Mouse (Mus musculus): ENCODE measurements at regions not wholly inside any gene's neighbourhood (a gene's known extent, or its start where the extent isn't known, plus 50 kb on each side); places are given as distances from the start of the nearest gene placed in this dataset.

- no peak overlapping the region for H3K9ac ChIP-seq
- H3K4me1 ChIP-seq: no peaks in the 10 kb centered on the region
- no peak overlapping the region for H3K4me2 ChIP-seq
- no peak overlapping the region for H3K27ac ChIP-seq
- no peak for ATAC-seq (ENCODE audit: insufficient read depth, low FRiP score, low read depth)
- H3K4me3 ChIP-seq (replicated peaks): no peak overlapping the region
- no peaks in the 10 kb centered on the region for H3K27me3 ChIP-seq (replicated peaks)
- WGBS: 80% methylated on average over 1 of the region's 1 CpGs
- no peaks in the 10 kb centered on the region for H3K9me3 ChIP-seq
- no peaks in the 10 kb centered on the region for H3K36me3 ChIP-seq
Observed at GRCm38 (mm10) chr5:103304975-103305374, 93.8 kb upstream of the Mapk10 start.

GRCm38 (mm10) chr5:103302744-103303143, 91.6 kb upstream of the Mapk10 start:
- ATAC-seq (ENCODE audit: insufficient read depth, low FRiP score, low read depth): no peak
- Histone ChIP-seq H3K9ac (no peak overlapping the region), H3K27me3 (replicated peaks) (no peaks in the 10 kb centered on the region), H3K4me2 (no peak overlapping the region), H3K36me3 (no peaks in the 10 kb centered on the region), H3K27ac (no peak overlapping the region), H3K4me1 (no peaks in the 10 kb centered on the region), H3K4me3 (replicated peaks) (no peak overlapping the region), H3K9me3 (no peaks in the 10 kb centered on the region)
- 90% methylated on average over 10 of the region's 10 CpGs for WGBS

- no peaks in the 10 kb centered on the region for H3K27me3 ChIP-seq (replicated peaks)
- 49% methylated on average over 3 of the region's 3 CpGs for WGBS
- ATAC-seq (ENCODE audit: insufficient read depth, low FRiP score, low read depth): no peak
Observed at GRCm38 (mm10) chr5:103301303-103301702, 90.2 kb upstream of the Mapk10 start.

GRCm38 (mm10) chr5:103293953-103294352, 82.8 kb upstream of the Mapk10 start:
- H3K36me3 ChIP-seq: no peaks in the 10 kb centered on the region
- H3K27me3 ChIP-seq (replicated peaks): no peaks in the 10 kb centered on the region
- ATAC-seq (ENCODE audit: insufficient read depth, low FRiP score, low read depth): no peak
- H3K9me3 ChIP-seq: no peaks in the 10 kb centered on the region
- no peak overlapping the region for H3K27ac ChIP-seq
- no peaks in the 10 kb centered on the region for H3K4me1 ChIP-seq
- no peak overlapping the region for H3K9ac ChIP-seq
- no peak overlapping the region for H3K4me2 ChIP-seq
- H3K4me3 ChIP-seq (replicated peaks): no peak overlapping the region
- 63% methylated on average over 3 of the region's 3 CpGs for WGBS

More at GRCm38 (mm10) chr5:103301303-103301702, 90.2 kb upstream of the Mapk10 start:
- Histone ChIP-seq H3K9me3 (no peaks in the 10 kb centered on the region), H3K27ac (no peak overlapping the region), H3K4me1 (no peaks in the 10 kb centered on the region), H3K4me3 (replicated peaks) (no peak overlapping the region), H3K9ac (no peak overlapping the region), H3K36me3 (no peaks in the 10 kb centered on the region), H3K4me2 (no peak overlapping the region)

- no peak for ATAC-seq (ENCODE audit: insufficient read depth, low FRiP score, low read depth)
- H3K4me3 ChIP-seq (replicated peaks): no peak overlapping the region
- H3K9ac ChIP-seq: no peak overlapping the region
- H3K27me3 ChIP-seq (replicated peaks): no peaks in the 10 kb centered on the region
- no peak overlapping the region for H3K4me2 ChIP-seq
- no peaks in the 10 kb centered on the region for H3K36me3 ChIP-seq
- no peaks in the 10 kb centered on the region for H3K9me3 ChIP-seq
- no peaks in the 10 kb centered on the region for H3K4me1 ChIP-seq
- no peak overlapping the region for H3K27ac ChIP-seq
- WGBS: 77% methylated on average over 9 of the region's 9 CpGs
Observed at GRCm38 (mm10) chr5:103291691-103292090, 80.6 kb upstream of the Mapk10 start.

GRCm38 (mm10) chr5:103291219-103291618, 80.1 kb upstream of the Mapk10 start:
- Histone ChIP-seq H3K27me3 (replicated peaks) (no peaks in the 10 kb centered on the region), H3K36me3 (no peaks in the 10 kb centered on the region), H3K9ac (no peak overlapping the region), H3K4me1 (no peaks in the 10 kb centered on the region), H3K9me3 (no peaks in the 10 kb centered on the region), H3K4me3 (replicated peaks) (no peak overlapping the region), H3K27ac (no peak overlapping the region), H3K4me2 (no peak overlapping the region)
- 70% methylated on average over 8 of the region's 8 CpGs for WGBS
- peak; percentile 76; the same call in 1 of the 2 replicates for ATAC-seq (ENCODE audit: insufficient read depth, low FRiP score, low read depth)

GRCm38 (mm10) chr5:103269206-103269605, 58.1 kb upstream of the Mapk10 start:
- 85% methylated on average over 6 of the region's 6 CpGs for WGBS

GRCm38 (mm10) chr5:103264903-103265302, 53.8 kb upstream of the Mapk10 start:
- Histone ChIP-seq H3K27ac (no peak overlapping the region), H3K27me3 (replicated peaks) (no peaks in the 10 kb centered on the region), H3K36me3 (no peaks in the 10 kb centered on the region), H3K9me3 (no peaks in the 10 kb centered on the region), H3K4me1 (no peaks in the 10 kb centered on the region), H3K4me3 (replicated peaks) (no peak overlapping the region), H3K9ac (no peak overlapping the region), H3K4me2 (no peak overlapping the region)
- WGBS: 68% methylated on average over 2 of the region's 2 CpGs
- no peak for ATAC-seq (ENCODE audit: insufficient read depth, low FRiP score, low read depth)

More at GRCm38 (mm10) chr5:103269206-103269605, 58.1 kb upstream of the Mapk10 start:
- ATAC-seq (ENCODE audit: insufficient read depth, low FRiP score, low read depth): no peak
- no peak overlapping the region for H3K27ac ChIP-seq
- no peaks in the 10 kb centered on the region for H3K4me1 ChIP-seq
- H3K9me3 ChIP-seq: no peaks in the 10 kb centered on the region
- no peaks in the 10 kb centered on the region for H3K27me3 ChIP-seq (replicated peaks)
- no peak overlapping the region for H3K4me3 ChIP-seq (replicated peaks)
- H3K9ac ChIP-seq: no peak overlapping the region
- H3K36me3 ChIP-seq: no peaks in the 10 kb centered on the region
- no peak overlapping the region for H3K4me2 ChIP-seq

- 84% methylated on average over 10 of the region's 10 CpGs for WGBS
Observed at GRCm38 (mm10) chr5:103261406-103261805, 50.3 kb upstream of the Mapk10 start.

More at GRCm38 (mm10) chr5:103261406-103261805, 50.3 kb upstream of the Mapk10 start:
- H3K9me3 ChIP-seq: no peaks in the 10 kb centered on the region
- no peak overlapping the region for H3K9ac ChIP-seq
- H3K27me3 ChIP-seq (replicated peaks): no peaks in the 10 kb centered on the region
- ATAC-seq (ENCODE audit: insufficient read depth, low FRiP score, low read depth): no peak
- H3K27ac ChIP-seq: no peak overlapping the region
- H3K4me2 ChIP-seq: no peak overlapping the region
- no peak overlapping the region for H3K4me3 ChIP-seq (replicated peaks)
- H3K4me1 ChIP-seq: no peaks in the 10 kb centered on the region
- H3K36me3 ChIP-seq: no peaks in the 10 kb centered on the region

All from stomach, embryonic 15.5 days (tissue).